Comparison of ENCODE assay signal across 10 mouse cellular contexts in genomic region chr7:81072463-81072862, GRCm38 (mm10). TPM values are rescaled to one million over a fixed set of nuclear protein-coding genes. Genes with fewer than 3 reads are reported as not detected.
DNase-seq lines count a peak whose midpoint lies in the region; ATAC-seq and TF ChIP-seq lines count a peak whose summit lies in the region.
"Had no signal": no experiment of that assay in that cellular context is flagged by ENCODE, and none has a peak within 500 bp of the region (broad histone marks: within the 10 kb centered on the region; RNA-seq: fewer than 3 reads in every experiment).

No protein-coding gene starts in this region.

- ATAC-seq in frontal cortex, adult (ENCODE audit: low TSS enrichment), result peak; percentile 70
- ATAC-seq in lung, embryonic 15.5 days (ENCODE audit: borderline replicate concordance, extremely low read depth, low FRiP score, low TSS enrichment), result peak; percentile 47; the same call in 1 of the 2 replicates
- ATAC-seq in megakaryocyte, adult 5-6 weeks (ENCODE audit: poor library complexity, severe bottlenecking), result no peak

- H3K4me2 ChIP-seq in lung, embryonic 15.5 days, result no peak overlapping the region
- H3K4me2 ChIP-seq: liver, embryonic 13.5 days had no signal

- no peaks in the 10 kb centered on the region for H3K36me3 ChIP-seq in lung, embryonic 15.5 days
- H3K36me3 ChIP-seq: liver, embryonic 13.5 days had no signal

- no peak for TF ChIP-seq POLR2A in cerebellum, adult 2 months (IDR thresholded peaks at IDR 0.05; ENCODE audit: borderline replicate concordance, insufficient read depth, low read length)

- peak overlapping the region; percentile 47 for H3K27ac ChIP-seq in lung, embryonic 15.5 days
- no peak overlapping the region for H3K27ac ChIP-seq in cerebellum, adult 2 months (ENCODE audit: insufficient read depth, low read length)
- H3K27ac ChIP-seq: liver, embryonic 13.5 days had no signal

- no peaks in the 10 kb centered on the region for H3K27me3 ChIP-seq in lung, embryonic 15.5 days
- no peaks in the 10 kb centered on the region for H3K27me3 ChIP-seq in cerebellum, adult 2 months (ENCODE audit: control insufficient read depth, insufficient read depth, low read length)

- no peak for DNase-seq in frontal cortex, postnatal 10 days (ENCODE audit: low spot score in 2 of 2)
- peak; percentile 74 for DNase-seq in NIH3T3 (ENCODE audit: low read depth)
- DNase-seq in heart, adult 9 months (ENCODE audit: low spot score in 2 of 2), result peak; percentile 83 to 89
- no peak for DNase-seq in retina, postnatal 1 day
- no peak for DNase-seq in cerebellum, adult 2 months
- DNase-seq: liver, embryonic 13.5 days had no signal

- TF ChIP-seq CTCF in cerebellum, adult 2 months (IDR thresholded peaks at IDR 0.05; ENCODE audit: borderline replicate concordance, insufficient read depth, low read depth, low read length), result no peak

- no peaks in the 10 kb centered on the region for H3K9me3 ChIP-seq in lung, embryonic 15.5 days
- H3K9me3 ChIP-seq: liver, embryonic 13.5 days had no signal

- H3K9ac ChIP-seq in lung, embryonic 15.5 days, result no peak overlapping the region
- H3K9ac ChIP-seq: liver, embryonic 13.5 days had no signal

- WGBS in lung, embryonic 15.5 days, result 24% methylated on average over 5 of the region's 5 CpGs
- WGBS in cerebellum, adult 2 months, result 31% methylated on average over 5 of the region's 5 CpGs

- no peak overlapping the region for H3K4me3 ChIP-seq in lung, embryonic 15.5 days
- H3K4me3 ChIP-seq in cerebellum, adult 2 months (replicated peaks; ENCODE audit: insufficient read depth, low read depth, low read length), result no peak overlapping the region
- H3K4me3 ChIP-seq: liver, embryonic 13.5 days had no signal

- H3K4me1 ChIP-seq in lung, embryonic 15.5 days, result peaks cover 36% of the 10 kb centered on the region
- no peaks in the 10 kb centered on the region for H3K4me1 ChIP-seq in cerebellum, adult 2 months (ENCODE audit: control insufficient read depth, insufficient read depth, low read length)

RNA-seq across cellular contexts. Expression of gene Alpk3, which starts 15.1 kb away (rescaled TPM):
- 0.84 and 1.2 TPM in 2 replicates for polyA plus RNA-seq in lung, embryonic 15.5 days (2015; fragmentation: Nextera tagmentation; extraction: Ambion mirVana)
- polyA plus RNA-seq in cerebellum, adult 2 months (2012; rRNA removed), result 0.15 and 0.17 TPM in 2 replicates
- not detected in 2 replicates for total RNA-seq in megakaryocyte, adult 5-6 weeks (2015)
- total RNA-seq in megakaryocyte, adult 5-6 weeks (2017), result under 0.01 TPM in 1 of 2 replicates, not detected in the other

RNA-seq across cellular contexts. Expression of gene Slc28a1, which starts 42.1 kb away (rescaled TPM):
- 0.10 TPM in 1 of 2 replicates, not detected in the other for polyA plus RNA-seq in lung, embryonic 15.5 days (2015; fragmentation: Nextera tagmentation; extraction: Ambion mirVana)
- polyA plus RNA-seq in cerebellum, adult 2 months (2012; rRNA removed), result 0.06 and 0.07 TPM in 2 replicates
- not detected in 2 replicates for total RNA-seq in megakaryocyte, adult 5-6 weeks (2015)
- not detected in 2 replicates for total RNA-seq in megakaryocyte, adult 5-6 weeks (2017)
- polyA plus RNA-seq: neural tube, embryonic 14.5 days had no signal

Comparison
In these comparisons a context has a peak if more than half of its experiments do, and no peak if none do; other contexts are left out.
1. DNase-seq: peak in NIH3T3 (single experiment) and heart, adult 9 months (2 of 2); none in frontal cortex, postnatal 10 days (0 of 2), retina, postnatal 1 day (single experiment) and cerebellum, adult 2 months (0 of 2).